Mouse (Mus musculus) ES-Bruce4 (cell line): Measurements from ENCODE around the gene Mfrp.

Experiments
- CTCF ChIP-seq: IDR thresholded peaks from one replicate; pipeline ENCODE4 v1.8.1; 2011; ENCODE audit warnings: low read depth, low read length
- EP300 ChIP-seq: IDR thresholded peaks from 2 replicates; pipeline ENCODE4 v1.6.1; 2011; ENCODE audit warnings: low read depth, low read length; ENCODE audit not compliant: insufficient read depth
- POLR2A ChIP-seq: IDR thresholded peaks from one replicate; pipeline ENCODE4 v1.8.1; 2011; ENCODE audit warnings: low read length; ENCODE audit not compliant: insufficient read depth

DNA sequence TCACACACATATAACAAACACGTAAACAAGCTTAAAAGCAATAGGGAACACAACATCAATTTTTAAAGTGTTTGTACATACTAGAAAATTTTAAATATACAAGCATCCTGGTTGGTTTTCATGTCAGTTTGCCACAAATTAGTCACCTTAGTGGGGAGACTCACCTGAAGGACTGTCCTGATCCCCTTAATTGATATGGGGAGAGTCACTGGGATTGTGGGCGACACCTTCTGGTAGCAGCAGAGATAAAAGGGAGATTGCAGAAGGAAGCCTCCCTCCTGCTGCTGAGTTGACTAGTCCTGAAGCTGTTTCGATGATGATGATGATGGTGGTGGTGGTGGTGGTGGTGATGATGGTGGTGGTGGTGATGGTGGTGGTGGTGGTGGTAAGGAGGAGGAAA, 48.7 kb upstream of the Mfrp start:
- TF ChIP-seq CTCF (no peak), POLR2A (no peak), EP300 (no peak)
